Mouse (Mus musculus) midbrain, embryonic 10.5 days (tissue): ENCODE measurements around the gene Slc25a17. TPM values are rescaled to one million over a fixed set of nuclear protein-coding genes. Genes with fewer than 3 reads are reported as not detected.

Source experiments
- DNase-seq: peaks from one replicate; pipeline ENCODE4 v3.0.0-alpha.2; 2017; ENCODE audit warnings: low spot score
- H3K27ac ChIP-seq: fragments of 300-500 bp; sonication (generic); replicated peaks from 2 replicates; pipeline ENCODE4 v1.5.1; 2016; ENCODE audit warnings: mild to moderate bottlenecking
- H3K27me3 ChIP-seq: fragments of 300-500 bp; sonication (generic); 2 replicates; pipeline ENCODE4 v1.6.1; 2016; ENCODE audit warnings: low read depth, mild to moderate bottlenecking; ENCODE audit not compliant: poor library complexity, severe bottlenecking
- H3K36me3 ChIP-seq: fragments of 300-500 bp; sonication (generic); 2 replicates; pipeline ENCODE4 v1.6.1; 2016; ENCODE audit warnings: mild to moderate bottlenecking, moderate library complexity
- H3K4me1 ChIP-seq: fragments of 300-500 bp; sonication (generic); 2 replicates; pipeline ENCODE4 v1.6.1; 2016
- H3K4me3 ChIP-seq: fragments of 300-500 bp; sonication (generic); 2 replicates; pipeline ENCODE4 v1.5.1; 2016; ENCODE audit warnings: mild to moderate bottlenecking, moderate library complexity
- H3K9me3 ChIP-seq: fragments of 300-500 bp; sonication (generic); replicated peaks from 2 replicates; pipeline ENCODE4 v1.6.1; 2016; ENCODE audit warnings: mild to moderate bottlenecking
- WGBS: fragments of 180-500 bp; shearing (Covaris S2); methylation state at CpG from one replicate; pipeline ENCODE4 v1.1.7; 2016; 5-methylcytosine and 5-hydroxymethylcytosine counted together
- polyA plus RNA-seq: library from polyadenylated mRNA; unstranded; fragments of >200 nt; fragmentation: Nextera tagmentation; extraction: Ambion mirVana; gene quantifications from 2 replicates; pipeline ENCODE4 v1.2.1, GENCODE M21; 2016

Slc25a17 gene
- polyA plus RNA-seq, 1 experiment from 2014 or later = 91.3 TPM

GRCm38 (mm10) chr15:81294386-81294785, 66.2 kb downstream of the Slc25a17 start:
- H3K4me1 ChIP-seq = no peaks in the 10 kb centered on the region
- no peaks in the 10 kb centered on the region for H3K9me3 ChIP-seq
- no peak for DNase-seq
- H3K36me3 ChIP-seq = no peaks in the 10 kb centered on the region
- no peak overlapping the region for H3K27ac ChIP-seq
- no peak overlapping the region for H3K4me3 ChIP-seq
- 88% methylated on average over 12 of the region's 12 CpGs for WGBS
- no peaks in the 10 kb centered on the region for H3K27me3 ChIP-seq

GRCm38 (mm10) chr15:81290747-81291146, 69.9 kb downstream of the Slc25a17 start:
- no peaks in the 10 kb centered on the region for H3K4me1 ChIP-seq
- no peaks in the 10 kb centered on the region for H3K36me3 ChIP-seq
- no peaks in the 10 kb centered on the region for H3K9me3 ChIP-seq
- 95% methylated on average over 9 of the region's 9 CpGs for WGBS
- H3K27ac ChIP-seq = no peak overlapping the region
- H3K27me3 ChIP-seq = no peaks in the 10 kb centered on the region
- no peak for DNase-seq
- no peak overlapping the region for H3K4me3 ChIP-seq

GRCm38 (mm10) chr15:81290230-81290629, 70.4 kb downstream of the Slc25a17 start:
- Histone ChIP-seq H3K27me3 (no peaks in the 10 kb centered on the region), H3K4me3 (no peak overlapping the region), H3K27ac (no peak overlapping the region), H3K36me3 (no peaks in the 10 kb centered on the region), H3K4me1 (no peaks in the 10 kb centered on the region), H3K9me3 (no peaks in the 10 kb centered on the region)
- DNase-seq = no peak
- WGBS = 89% methylated on average over 4 of the region's 4 CpGs

DNA sequence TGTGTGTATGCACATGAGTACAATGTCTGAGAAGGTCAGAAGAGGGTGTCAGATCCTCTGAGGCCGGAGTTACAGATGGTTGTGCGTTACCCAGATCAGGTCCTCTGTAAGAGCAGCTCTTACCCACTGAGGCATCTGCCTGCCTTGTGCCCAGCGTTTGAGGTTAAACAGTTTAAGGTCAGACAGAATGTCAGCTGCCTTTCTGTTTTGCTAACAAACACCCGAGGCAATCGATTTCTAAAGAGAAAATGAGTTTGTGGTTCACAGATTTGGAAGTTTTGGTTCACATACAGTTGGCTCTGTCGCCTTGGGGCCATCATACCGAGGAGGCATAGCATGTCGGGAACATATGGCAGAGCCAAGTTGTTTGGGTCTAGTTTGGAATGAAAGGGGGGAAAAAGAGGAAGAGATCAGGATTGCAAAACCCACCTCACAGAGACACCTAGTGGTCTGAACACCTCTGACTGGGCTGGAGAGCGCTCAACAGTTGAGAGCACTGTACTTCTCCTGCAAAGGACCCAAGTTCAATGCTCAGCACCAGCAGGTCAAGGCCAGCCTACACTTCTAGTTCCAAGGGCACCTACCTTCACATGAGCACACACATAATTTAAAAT, 76.4 kb downstream of the Slc25a17 start:
- Histone ChIP-seq H3K4me3 (no peak overlapping the region), H3K27me3 (peaks cover 3% of the 10 kb centered on the region; the same call in 1 of the 2 replicates), H3K9me3 (no peaks in the 10 kb centered on the region), H3K4me1 (no peaks in the 10 kb centered on the region; the same call in 1 of the 2 replicates), H3K27ac (no peak overlapping the region), H3K36me3 (no peaks in the 10 kb centered on the region)
- DNase-seq = no peak
- WGBS = 87% methylated on average over 9 of the region's 9 CpGs

DNA sequence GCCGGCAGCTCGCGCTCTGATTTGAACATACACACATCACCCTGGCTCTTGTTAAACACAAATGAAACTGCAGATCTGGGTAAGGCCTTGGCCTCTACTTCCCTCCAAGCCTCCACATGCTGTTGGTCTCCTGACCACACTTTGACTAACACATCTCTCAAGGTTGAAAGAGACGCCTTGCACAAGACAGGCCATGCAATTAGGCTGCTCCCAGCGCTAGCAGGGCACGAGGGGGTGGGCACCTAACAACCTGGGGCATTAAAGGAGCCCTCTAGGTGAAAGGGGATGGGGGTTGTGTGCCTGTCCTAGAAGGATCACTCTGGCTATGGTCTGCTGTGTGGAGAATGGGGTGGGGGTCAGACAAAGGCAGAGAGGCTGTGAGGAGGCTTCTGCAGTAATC, 81.9 kb downstream of the Slc25a17 start:
- no peaks in the 10 kb centered on the region for H3K9me3 ChIP-seq
- peaks cover 16% of the 10 kb centered on the region; the same call in 1 of the 2 replicates for H3K27me3 ChIP-seq
- DNase-seq = no peak
- H3K36me3 ChIP-seq = no peaks in the 10 kb centered on the region
- 66% methylated on average over 6 of the region's 6 CpGs for WGBS
- peaks cover 24% of the 10 kb centered on the region for H3K4me1 ChIP-seq
- peak overlapping the region; percentile 52; the same call in 1 of the 2 replicates for H3K27ac ChIP-seq
- H3K4me3 ChIP-seq = no peak overlapping the region

- Histone ChIP-seq H3K4me1 (peaks cover 28% of the 10 kb centered on the region), H3K4me3 (no peak overlapping the region), H3K9me3 (no peaks in the 10 kb centered on the region), H3K27me3 (peaks cover 16% of the 10 kb centered on the region; the same call in 1 of the 2 replicates), H3K27ac (peak overlapping the region; percentile 46; the same call in 1 of the 2 replicates), H3K36me3 (no peaks in the 10 kb centered on the region)
- WGBS = 14% methylated on average over 11 of the region's 11 CpGs
- peak; percentile 42 for DNase-seq
Observed at GRCm38 (mm10) chr15:81277928-81278327, 82.7 kb downstream of the Slc25a17 start.

- 63% methylated on average over 2 of the region's 2 CpGs for WGBS
- no peak overlapping the region for H3K4me3 ChIP-seq
- peaks cover 30% of the 10 kb centered on the region for H3K4me1 ChIP-seq
- H3K27ac ChIP-seq = no peak overlapping the region
- DNase-seq = no peak
- H3K36me3 ChIP-seq = no peaks in the 10 kb centered on the region
- H3K9me3 ChIP-seq = no peaks in the 10 kb centered on the region
- H3K27me3 ChIP-seq = 0 out of 2 replicates have a peak, but pooled peaks cover 6% of the 10 kb centered on the region
Observed at GRCm38 (mm10) chr15:81273361-81273760, 87.3 kb downstream of the Slc25a17 start.

GRCm38 (mm10) chr15:81272305-81273053, 88.1 kb downstream of the Slc25a17 start:
- peak; percentile 26 for DNase-seq
- H3K36me3 ChIP-seq = no peaks in the 10 kb centered on the region
- 25% methylated on average over 13 of the region's 13 CpGs for WGBS
- 0 out of 2 replicates have a peak, but pooled peaks cover 6% of the 10 kb centered on the region for H3K27me3 ChIP-seq
- H3K4me1 ChIP-seq = peaks cover 21% of the 10 kb centered on the region
- H3K9me3 ChIP-seq = no peaks in the 10 kb centered on the region
- H3K27ac ChIP-seq = peak overlapping the region; percentile 76
- H3K4me3 ChIP-seq = no peak overlapping the region

Other genes with a start within 250 kb of the Slc25a17 start
- 20.5 and 23.0 TPM in 2 replicates for gene Mrtfa, start 170.1 kb downstream of the Slc25a17 start, polyA plus RNA-seq
- gene Mchr1, start 125.3 kb downstream of the Slc25a17 start, polyA plus RNA-seq = 0.43 and 1.0 TPM in 2 replicates
- gene St13, start 39.3 kb upstream of the Slc25a17 start, polyA plus RNA-seq = 205 and 220 TPM in 2 replicates
- gene Xpnpep3, start 39.3 kb upstream of the Slc25a17 start, polyA plus RNA-seq = 12.4 and 12.9 TPM in 2 replicates
- 3.7 and 4.4 TPM in 2 replicates for gene Dnajb7, start 47.5 kb upstream of the Slc25a17 start, polyA plus RNA-seq
- 631 and 635 TPM in 2 replicates for gene Rbx1, start 105.5 kb upstream of the Slc25a17 start, polyA plus RNA-seq
- gene Ep300, start 224.5 kb upstream of the Slc25a17 start, polyA plus RNA-seq = 14.1 and 21.1 TPM in 2 replicates